Mouse (Mus musculus): ENCODE measurements at regions not wholly inside any gene's neighbourhood (a gene's known extent, or its start where the extent isn't known, plus 50 kb on each side); places are given as distances from the start of the nearest gene placed in this dataset.

DNA sequence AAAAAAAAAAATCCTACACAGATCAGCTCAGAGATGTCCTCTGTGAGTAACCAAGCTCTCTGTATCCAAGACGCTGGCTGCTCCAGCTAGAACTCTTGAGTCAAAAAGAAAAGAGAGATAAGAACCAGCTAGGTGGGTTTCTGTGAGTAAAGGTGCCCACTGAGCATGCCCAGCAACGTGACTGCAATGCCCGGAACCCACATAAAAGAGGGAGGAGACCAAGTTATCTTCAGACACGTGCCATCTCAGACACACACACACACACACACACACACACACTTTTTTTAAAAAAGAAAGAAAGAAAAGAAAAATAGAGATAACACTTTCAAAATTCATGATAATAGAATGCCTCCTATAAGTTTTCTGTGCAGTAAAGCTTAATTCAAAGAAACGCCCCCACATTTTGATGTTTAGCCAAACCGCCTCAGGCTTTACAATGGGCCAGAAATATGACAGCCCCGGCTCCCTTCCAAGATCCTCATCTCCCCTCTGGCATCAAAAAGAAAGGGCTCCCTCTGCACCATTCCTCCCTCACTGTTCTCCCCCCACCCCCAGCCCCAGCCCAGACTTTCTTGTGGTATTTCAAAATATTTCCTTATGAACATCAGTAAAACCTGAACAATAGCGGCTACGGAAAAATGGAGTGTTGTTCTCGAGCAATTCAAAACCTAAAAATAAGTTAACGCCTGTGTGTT lies 124.8 kb downstream of the Sp3 start:
- TF ChIP-seq CTCF (IDR thresholded peaks at IDR 0.05; ENCODE audit: borderline replicate concordance, insufficient read depth, low read depth, low read length), result no peak
- TF ChIP-seq POLR2A (IDR thresholded peaks at IDR 0.05; ENCODE audit: borderline replicate concordance, insufficient read depth, low read length), result no peak
